Mouse (Mus musculus) liver, adult 2 months (tissue): ENCODE data around the gene Cyp27b1. TPM values are rescaled to one million over a fixed set of nuclear protein-coding genes. Genes with fewer than 3 reads are reported as not detected.
A peak's percentile ranks its signal among the peaks of the same experiment; 100 is the strongest.

ENCODE experiments used
- DNase-seq: peaks from one replicate; pipeline ENCODE4 v3.0.0-alpha.2; 2011; ENCODE audit warnings: low read depth, low spot score; ENCODE audit errors: extremely low read depth
- H3K27ac ChIP-seq: fragments of 200-500 bp; replicated peaks from 2 replicates; pipeline ENCODE4 v1.5.1; 2012; ENCODE audit warnings: low read depth, mild to moderate bottlenecking, control low read depth, inconsistent platforms, low read length; ENCODE audit not compliant: insufficient read depth
- H3K27me3 ChIP-seq: fragments of 200-500 bp; 2 replicates; pipeline ENCODE4 v1.6.1; 2012; ENCODE audit warnings: mild to moderate bottlenecking, moderate library complexity, low read length, inconsistent platforms; ENCODE audit not compliant: control insufficient read depth, insufficient read depth
- H3K36me3 ChIP-seq: fragments of 200-500 bp; 2 replicates; pipeline ENCODE4 v1.6.1; 2012; ENCODE audit warnings: low read length, inconsistent platforms; ENCODE audit not compliant: control insufficient read depth, insufficient read depth
- H3K4me1 ChIP-seq: fragments of 200-500 bp; 2 replicates; pipeline ENCODE4 v1.6.1; 2011; ENCODE audit warnings: low read length; ENCODE audit not compliant: control insufficient read depth, insufficient read depth
- H3K4me3 ChIP-seq: fragments of 200-500 bp; 2 replicates; pipeline ENCODE4 v1.5.1; 2011; ENCODE audit warnings: low read depth, mild to moderate bottlenecking, control low read depth, low read length, moderate library complexity; ENCODE audit not compliant: insufficient read depth
- H3K79me2 ChIP-seq: fragments of 200-500 bp; 2 replicates; pipeline ENCODE4 v1.6.1; 2012; ENCODE audit warnings: inconsistent platforms, mild to moderate bottlenecking, low read length, moderate library complexity; ENCODE audit not compliant: control insufficient read depth, insufficient read depth
- H3K9ac ChIP-seq: fragments of 200-500 bp; 2 replicates; pipeline ENCODE4 v1.6.1; 2012; ENCODE audit warnings: low read depth, mild to moderate bottlenecking, control low read depth, inconsistent platforms, low read length
- CTCF ChIP-seq: fragments of 200-500 bp; IDR thresholded peaks from 2 replicates; pipeline ENCODE4 v1.5.1; 2011; ENCODE audit warnings: low read depth, low read length, control low read depth
- POLR2A ChIP-seq: fragments of 200-500 bp; IDR thresholded peaks from 2 replicates; pipeline ENCODE4 v1.6.1; 2011; ENCODE audit warnings: low read length, control low read depth; ENCODE audit not compliant: insufficient read depth; ENCODE audit errors: extremely low read depth
- WGBS: fragments of 180-500 bp; shearing (Covaris S2); methylation state at CpG from one replicate; pipeline ENCODE4 v1.1.7; 2018; 5-methylcytosine and 5-hydroxymethylcytosine counted together
- polyA plus RNA-seq: library from polyadenylated mRNA; depleted of rRNA; stranded (reverse); fragments of >200 nt; gene quantifications from 2 replicates; pipeline ENCODE4 v1.2.3, GENCODE M21; 2012
- total RNA-seq: library from RNA; depleted of rRNA; stranded (reverse); fragments of >200 nt; gene quantifications from 2 replicates; pipeline ENCODE4 v1.2.3, GENCODE M21; 2014

The Cyp27b1 gene
- total and polyA plus RNA-seq, 2 experiments: 0.05 TPM; not detected in 1

GRCm38 (mm10) chr10:127091507-127092396 is 43.7 kb downstream of the Cyp27b1 start:
- no peak for DNase-seq
- Histone ChIP-seq H3K9ac (0 out of 2 replicates have a peak overlapping the region, but pooled peaks have one; percentile 5), H3K27ac (no peak overlapping the region), H3K27me3 (0 out of 2 replicates have a peak, but pooled peaks cover 3% of the 10 kb centered on the region), H3K36me3 (no peaks in the 10 kb centered on the region; the same call in 1 of the 2 replicates), H3K4me3 (no peak overlapping the region; the same call in 1 of the 2 replicates), H3K79me2 (no peaks in the 10 kb centered on the region), H3K4me1 (peaks cover 9% of the 10 kb centered on the region)
- WGBS: 16% methylated on average over 51 of the region's 51 CpGs
- TF ChIP-seq CTCF: peak; percentile 27; the same call in 1 of the 2 replicates
- no peak for TF ChIP-seq POLR2A

GRCm38 (mm10) chr10:127092742-127093141 is 44.7 kb downstream of the Cyp27b1 start:
- H3K4me3 ChIP-seq: no peak overlapping the region
- peaks cover 1% of the 10 kb centered on the region; the same call in 1 of the 2 replicates for H3K36me3 ChIP-seq
- H3K27me3 ChIP-seq: 0 out of 2 replicates have a peak, but pooled peaks cover 3% of the 10 kb centered on the region
- no peak for DNase-seq
- no peak overlapping the region for H3K27ac ChIP-seq
- WGBS: 49% methylated on average over 4 of the region's 4 CpGs
- H3K79me2 ChIP-seq: no peaks in the 10 kb centered on the region
- H3K9ac ChIP-seq: no peak overlapping the region
- TF ChIP-seq POLR2A (no peak), CTCF (no peak)
- H3K4me1 ChIP-seq: peaks cover 9% of the 10 kb centered on the region

- H3K79me2 ChIP-seq: no peaks in the 10 kb centered on the region
- H3K4me3 ChIP-seq: no peak overlapping the region
- no peak overlapping the region for H3K9ac ChIP-seq
- H3K36me3 ChIP-seq: peaks cover 3% of the 10 kb centered on the region; the same call in 1 of the 2 replicates
- no peak overlapping the region for H3K27ac ChIP-seq
- TF ChIP-seq CTCF: no peak
- TF ChIP-seq POLR2A: no peak
- H3K4me1 ChIP-seq: peaks cover 9% of the 10 kb centered on the region
- 13% methylated on average over 7 of the region's 7 CpGs for WGBS
- 0 out of 2 replicates have a peak, but pooled peaks cover 3% of the 10 kb centered on the region for H3K27me3 ChIP-seq
- peak; percentile 71 for DNase-seq
These were observed 46.3 kb downstream of the Cyp27b1 start for GRCm38 (mm10) chr10:127094382-127094802.

GRCm38 (mm10) chr10:127098514-127098913 is 50.5 kb downstream of the Cyp27b1 start:
- TF ChIP-seq POLR2A (no peak), CTCF (no peak)
- Histone ChIP-seq H3K79me2 (no peaks in the 10 kb centered on the region), H3K27ac (no peak overlapping the region), H3K27me3 (no peaks in the 10 kb centered on the region), H3K4me1 (peaks cover 6% of the 10 kb centered on the region; the same call in 1 of the 2 replicates), H3K36me3 (peaks cover 3% of the 10 kb centered on the region; the same call in 1 of the 2 replicates), H3K9ac (no peak overlapping the region), H3K4me3 (no peak overlapping the region)
- DNase-seq: no peak
- 94% methylated on average over 20 of the region's 20 CpGs for WGBS

- peaks cover 3% of the 10 kb centered on the region; the same call in 1 of the 2 replicates for H3K36me3 ChIP-seq
- DNase-seq: no peak
- H3K79me2 ChIP-seq: no peaks in the 10 kb centered on the region
- TF ChIP-seq CTCF (no peak), POLR2A (no peak)
- WGBS: 92% methylated on average over 10 of the region's 10 CpGs
- H3K4me1 ChIP-seq: peaks cover 6% of the 10 kb centered on the region; the same call in 1 of the 2 replicates
- no peak overlapping the region for H3K4me3 ChIP-seq
- no peaks in the 10 kb centered on the region for H3K27me3 ChIP-seq
- H3K9ac ChIP-seq: no peak overlapping the region
- H3K27ac ChIP-seq: no peak overlapping the region
These were observed 51.1 kb downstream of the Cyp27b1 start for GRCm38 (mm10) chr10:127099191-127099590.

GRCm38 (mm10) chr10:127099868-127100267 is 51.8 kb downstream of the Cyp27b1 start:
- no peak overlapping the region for H3K4me3 ChIP-seq
- no peaks in the 10 kb centered on the region for H3K79me2 ChIP-seq
- H3K4me1 ChIP-seq: peaks cover 3% of the 10 kb centered on the region; the same call in 1 of the 2 replicates
- DNase-seq: no peak
- no peaks in the 10 kb centered on the region for H3K27me3 ChIP-seq
- no peak for TF ChIP-seq POLR2A
- no peak for TF ChIP-seq CTCF
- H3K27ac ChIP-seq: no peak overlapping the region
- 92% methylated on average over 15 of the region's 15 CpGs for WGBS
- no peak overlapping the region for H3K9ac ChIP-seq
- H3K36me3 ChIP-seq: peaks cover 3% of the 10 kb centered on the region; the same call in 1 of the 2 replicates
